Mouse (Mus musculus) liver, postnatal 0 days (tissue): Measurements from ENCODE around the gene Golt1a. TPM values are rescaled to one million over a fixed set of nuclear protein-coding genes. Genes with fewer than 3 reads are reported as not detected.
"Not testable (repeated sequence)": the region's sequence is repeated elsewhere in the genome, so short reads cannot be mapped to it uniquely, and the experiment has no call there.

Source experiments
- ATAC-seq: fragments of 200-750 bp; cut with Nextera tagmentation; 2 replicates; pipeline ENCODE4 v1.8.0; 2017; ENCODE audit warnings: mild to moderate bottlenecking, moderate library complexity
- DNase-seq: peaks from one replicate; pipeline ENCODE4 v3.0.0-alpha.2; 2016
- H3K27ac ChIP-seq: fragments of 300-500 bp; sonication (generic); 2 replicates; pipeline ENCODE4 v1.5.1; 2014; ENCODE audit warnings: antibody characterized with exemption, moderate library complexity, mild to moderate bottlenecking, low read depth
- H3K27me3 ChIP-seq: fragments of 300-500 bp; sonication (generic); 2 replicates; pipeline ENCODE4 v1.6.1; 2014; ENCODE audit warnings: low read length, control low read depth, mixed read lengths; ENCODE audit not compliant: insufficient read depth
- H3K36me3 ChIP-seq: fragments of 300-500 bp; sonication (generic); replicated peaks from 2 replicates; pipeline ENCODE4 v1.6.1; 2014; ENCODE audit warnings: mild to moderate bottlenecking, control low read depth, low read length, moderate library complexity, mixed read lengths; ENCODE audit not compliant: insufficient read depth
- H3K4me1 ChIP-seq: fragments of 300-500 bp; sonication (generic); 2 replicates; pipeline ENCODE4 v1.6.1; 2014; ENCODE audit warnings: antibody characterized with exemption, mild to moderate bottlenecking, control low read depth; ENCODE audit not compliant: insufficient read depth
- H3K4me2 ChIP-seq: fragments of 300-500 bp; sonication (generic); 2 replicates; pipeline ENCODE4 v1.6.1; 2014; ENCODE audit warnings: low read depth, mild to moderate bottlenecking, low read length, moderate library complexity, mixed read lengths
- H3K4me3 ChIP-seq: fragments of 300-500 bp; sonication (generic); 2 replicates; pipeline ENCODE4 v1.5.1; 2014; ENCODE audit warnings: low read depth, low read length
- H3K9ac ChIP-seq: fragments of 300-500 bp; sonication (generic); replicated peaks from 2 replicates; pipeline ENCODE4 v1.6.1; 2014; ENCODE audit warnings: mild to moderate bottlenecking, moderate library complexity
- H3K9me3 ChIP-seq: fragments of 300-500 bp; sonication (generic); 2 replicates; pipeline ENCODE4 v1.6.1; 2016; ENCODE audit warnings: mild to moderate bottlenecking, control low read depth, low read length, mixed read lengths
- CTCF ChIP-seq: sonication (generic); IDR thresholded peaks from 2 replicates; pipeline ENCODE4 v1.5.1; 2016; ENCODE audit warnings: antibody characterized with exemption, low read depth
- EP300 ChIP-seq: IDR thresholded peaks from 2 replicates; pipeline ENCODE4 v1.6.1; 2016; ENCODE audit warnings: antibody characterized with exemption, low read depth, mild to moderate bottlenecking
- WGBS: fragments of 180-500 bp; shearing (Covaris S2); extraction: QIAGEN DNeasy Blood & Tissue Kit; methylation state at CpG from one replicate; pipeline ENCODE4 v1.1.7; 2014; ENCODE audit not compliant: insufficient replicate concordance; 5-methylcytosine and 5-hydroxymethylcytosine counted together
- polyA plus RNA-seq: library from polyadenylated mRNA; unstranded; fragments of >200 nt; fragmentation: Nextera tagmentation; extraction: Ambion mirVana; gene quantifications from 2 replicates; pipeline ENCODE4 v1.2.1, GENCODE M21; 2015

Gene Golt1a
- polyA plus RNA-seq, 1 experiment from 2014 or later, result 30.8 TPM

DNA sequence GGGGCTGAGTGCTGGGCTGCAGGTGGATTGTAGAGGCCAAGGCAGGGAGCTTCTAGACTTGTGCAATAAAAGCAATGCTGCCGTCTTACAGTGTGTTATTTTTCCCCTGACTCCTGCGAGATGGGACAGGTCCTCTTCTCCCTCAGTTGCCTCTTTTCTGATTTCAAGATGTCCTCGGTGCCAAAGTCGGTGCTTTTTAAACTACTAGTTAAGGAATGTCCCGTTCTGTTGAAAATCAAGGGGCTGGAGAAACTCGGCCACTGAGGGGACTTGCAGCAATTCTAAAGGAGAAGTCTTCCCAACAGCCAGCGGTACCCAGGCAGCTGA lies 20.0 kb downstream of the Golt1a start:
- peak overlapping the region; percentile 48; the same call in 1 of the 2 replicates for H3K9ac ChIP-seq
- peaks cover 9% of the 10 kb centered on the region; the same call in 1 of the 2 replicates for H3K4me1 ChIP-seq
- WGBS, result 26% methylated on average over 7 of the region's 7 CpGs
- ATAC-seq, result no peak
- H3K36me3 ChIP-seq, result no peaks in the 10 kb centered on the region
- H3K27me3 ChIP-seq, result peaks cover 12% of the 10 kb centered on the region
- TF ChIP-seq CTCF (no peak), EP300 (no peak)
- H3K4me3 ChIP-seq, result peak overlapping the region; percentile 13; the same call in 1 of the 2 replicates
- no peak for DNase-seq
- no peaks in the 10 kb centered on the region for H3K9me3 ChIP-seq
- peak overlapping the region; percentile 57 for H3K4me2 ChIP-seq
- H3K27ac ChIP-seq, result no peak overlapping the region

- Histone ChIP-seq H3K9ac (no peak overlapping the region), H3K9me3 (no peaks in the 10 kb centered on the region), H3K27me3 (peaks cover 12% of the 10 kb centered on the region), H3K4me2 (no peak overlapping the region), H3K36me3 (no peaks in the 10 kb centered on the region), H3K27ac (no peak overlapping the region), H3K4me1 (peaks cover 9% of the 10 kb centered on the region; the same call in 1 of the 2 replicates), H3K4me3 (no peak overlapping the region)
- 60% methylated on average over 3 of the region's 3 CpGs for WGBS
- no peak for TF ChIP-seq CTCF
- no peak for TF ChIP-seq EP300
- DNase-seq, result no peak
- no peak for ATAC-seq
Measured at GRCm38 (mm10) chr1:133331142-133331541, 21.5 kb downstream of the Golt1a start.

DNA sequence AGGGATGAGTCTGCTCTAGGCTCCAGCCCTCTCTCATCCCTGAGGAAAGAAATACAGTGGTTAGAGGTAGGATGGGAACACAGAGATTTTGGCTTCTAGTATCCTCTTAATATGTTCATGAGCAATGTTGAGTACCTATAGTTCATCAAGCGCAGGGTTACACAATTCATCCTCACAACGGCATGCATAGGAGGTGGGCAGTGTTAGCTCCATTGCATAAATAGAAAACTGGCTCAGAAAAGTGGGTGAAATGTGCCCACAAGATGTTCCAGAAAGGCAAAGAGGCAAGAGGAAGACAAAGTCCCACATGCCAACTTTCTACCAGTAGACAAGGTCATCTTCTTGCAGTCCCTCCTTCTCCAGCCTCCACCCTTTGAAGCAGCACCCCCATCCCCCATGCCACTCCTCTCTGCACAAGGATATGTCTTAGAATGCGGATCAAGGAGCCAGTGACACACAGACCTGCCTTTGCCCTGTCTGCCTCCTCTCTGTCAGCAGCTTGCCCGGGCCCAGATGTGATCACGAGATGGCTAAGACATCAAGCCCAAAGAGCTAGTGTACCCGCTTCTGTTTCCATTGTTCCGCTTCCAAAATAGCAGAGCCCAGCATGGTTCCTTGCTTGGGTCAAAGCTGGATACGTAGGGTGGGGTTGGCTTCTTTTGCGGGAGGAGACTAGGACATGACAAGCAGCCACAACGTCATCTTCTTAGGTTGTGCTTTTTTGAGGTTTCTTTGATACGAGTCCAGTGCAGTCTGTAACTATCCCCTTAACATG lies 23.2 kb downstream of the Golt1a start:
- Histone ChIP-seq H3K27ac (no peak overlapping the region), H3K36me3 (no peaks in the 10 kb centered on the region), H3K9ac (no peak overlapping the region), H3K4me3 (no peak overlapping the region), H3K27me3 (peaks cover 12% of the 10 kb centered on the region), H3K4me1 (peaks cover 9% of the 10 kb centered on the region; the same call in 1 of the 2 replicates), H3K9me3 (no peaks in the 10 kb centered on the region), H3K4me2 (no peak overlapping the region)
- 83% methylated on average over 11 of the region's 11 CpGs for WGBS
- no peak for TF ChIP-seq CTCF
- ATAC-seq, result no peak
- DNase-seq, result no peak

DNA sequence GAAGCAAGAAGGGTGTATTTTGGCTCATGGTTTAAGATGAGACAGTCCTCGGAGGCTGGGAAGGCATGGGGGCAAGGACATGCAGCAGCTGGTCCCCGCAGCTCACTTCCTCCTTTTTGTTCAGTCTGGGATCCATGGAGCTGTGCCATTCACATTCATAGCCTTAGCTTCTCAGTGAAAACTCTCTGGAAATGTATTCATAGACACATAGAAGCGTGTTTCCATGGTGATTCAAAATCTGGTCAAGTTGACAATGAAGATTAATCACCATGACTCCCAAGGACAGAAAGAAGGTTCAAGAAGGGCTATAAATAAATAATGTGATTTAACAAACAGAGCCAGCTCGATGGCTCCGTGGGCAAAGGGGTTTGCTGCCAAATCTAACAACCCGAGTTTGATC lies 24.3 kb downstream of the Golt1a start:
- Histone ChIP-seq H3K9ac (no peak overlapping the region), H3K36me3 (no peaks in the 10 kb centered on the region), H3K4me3 (no peak overlapping the region), H3K4me1 (peaks cover 7% of the 10 kb centered on the region; the same call in 1 of the 2 replicates), H3K9me3 (no peaks in the 10 kb centered on the region), H3K27me3 (peaks cover 9% of the 10 kb centered on the region), H3K4me2 (no peak overlapping the region), H3K27ac (no peak overlapping the region)
- TF ChIP-seq EP300, result no peak
- no peak for TF ChIP-seq CTCF
- DNase-seq, result no peak
- ATAC-seq, result no peak
- WGBS, result 66% methylated on average over 6 of the region's 6 CpGs

GRCm38 (mm10) chr1:133340403-133340802 lies 30.8 kb downstream of the Golt1a start:
- not testable (repeated sequence) for H3K27me3 ChIP-seq, H3K4me1 ChIP-seq, H3K9me3 ChIP-seq, H3K27ac ChIP-seq, H3K4me2 ChIP-seq, DNase-seq, H3K4me3 ChIP-seq, H3K36me3 ChIP-seq, H3K9ac ChIP-seq, ATAC-seq
- 58% methylated on average over 1 of the region's 1 CpGs for WGBS

DNA sequence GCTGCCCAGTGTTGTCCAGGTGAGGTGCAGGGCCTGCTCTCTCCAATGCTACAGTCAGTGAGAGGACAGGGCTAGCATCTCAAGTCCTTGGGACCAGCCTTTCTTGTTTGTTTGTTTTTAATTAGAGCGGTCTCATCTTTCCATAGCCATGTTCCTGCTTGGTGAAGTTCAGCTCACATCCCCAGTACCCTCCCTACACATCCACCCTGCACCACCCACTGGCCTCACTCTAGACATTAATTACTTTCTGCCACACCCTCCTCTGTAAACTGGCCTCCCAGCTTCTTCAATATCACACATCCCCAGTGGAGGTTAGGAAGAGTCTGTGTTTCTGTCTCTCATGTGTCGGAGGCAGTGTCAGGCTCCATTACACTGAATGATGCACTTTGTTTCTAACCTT lies 34.8 kb downstream of the Golt1a start:
- Histone ChIP-seq H3K9ac (no peak overlapping the region), H3K27me3 (no peaks in the 10 kb centered on the region), H3K4me3 (no peak overlapping the region), H3K27ac (no peak overlapping the region), H3K9me3 (no peaks in the 10 kb centered on the region), H3K36me3 (no peaks in the 10 kb centered on the region), H3K4me1 (peaks cover 13% of the 10 kb centered on the region), H3K4me2 (no peak overlapping the region)
- DNase-seq (no peak), ATAC-seq (no peak)
- WGBS, result 83% methylated on average over 2 of the region's 2 CpGs
- no peak for TF ChIP-seq EP300
- TF ChIP-seq CTCF, result no peak
